Mouse (Mus musculus): ENCODE measurements around the gene Frmpd4. TPM values are rescaled to one million over a fixed set of nuclear protein-coding genes. Genes with fewer than 3 reads are reported as not detected.

The Frmpd4 gene
- polyA plus RNA-seq, 1 experiment from 2014 or later = not detected

DNA sequence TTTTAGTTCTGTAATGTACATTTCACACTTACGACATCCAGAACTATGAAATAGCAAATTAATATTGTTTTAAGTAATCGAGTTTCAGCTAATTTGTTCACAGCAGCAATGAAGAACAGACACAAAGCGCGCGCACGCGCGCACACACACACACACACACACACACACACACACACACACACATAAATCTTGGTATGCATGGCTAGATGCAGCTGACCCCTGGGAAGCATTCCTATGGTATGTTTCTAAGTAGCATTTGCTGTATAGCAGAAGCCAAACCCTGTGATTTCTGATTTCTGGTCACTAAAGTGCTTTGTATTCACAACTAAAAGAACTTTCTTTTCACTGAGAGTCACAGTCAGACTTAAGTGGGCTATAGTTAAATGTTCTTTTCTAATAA lies 922.8 kb downstream of the Frmpd4 start:
- Histone ChIP-seq H3K27me3 (ENCODE audit: insufficient read depth, low read length) (no peaks in the 10 kb centered on the region), H3K9ac (replicated peaks) (no peak overlapping the region), H3K4me1 (ENCODE audit: insufficient read depth) (no peaks in the 10 kb centered on the region), H3K36me3 (replicated peaks; ENCODE audit: insufficient read depth, low read length) (no peaks in the 10 kb centered on the region), H3K9me3 (ENCODE audit: low read length) (no peaks in the 10 kb centered on the region), H3K4me2 (ENCODE audit: low read depth, low read length) (no peak overlapping the region), H3K4me3 (ENCODE audit: low read depth, low read length) (no peak overlapping the region), H3K27ac (ENCODE audit: low read depth) (no peak overlapping the region)
- DNase-seq (no peak), ATAC-seq (no peak)
- TF ChIP-seq EP300 (IDR thresholded peaks at IDR 0.05; ENCODE audit: low read depth) (no peak), CTCF (IDR thresholded peaks at IDR 0.05; ENCODE audit: low read depth) (no peak)
- 91% methylated on average over 8 of the region's 8 CpGs for WGBS (ENCODE audit: insufficient replicate concordance)

DNA sequence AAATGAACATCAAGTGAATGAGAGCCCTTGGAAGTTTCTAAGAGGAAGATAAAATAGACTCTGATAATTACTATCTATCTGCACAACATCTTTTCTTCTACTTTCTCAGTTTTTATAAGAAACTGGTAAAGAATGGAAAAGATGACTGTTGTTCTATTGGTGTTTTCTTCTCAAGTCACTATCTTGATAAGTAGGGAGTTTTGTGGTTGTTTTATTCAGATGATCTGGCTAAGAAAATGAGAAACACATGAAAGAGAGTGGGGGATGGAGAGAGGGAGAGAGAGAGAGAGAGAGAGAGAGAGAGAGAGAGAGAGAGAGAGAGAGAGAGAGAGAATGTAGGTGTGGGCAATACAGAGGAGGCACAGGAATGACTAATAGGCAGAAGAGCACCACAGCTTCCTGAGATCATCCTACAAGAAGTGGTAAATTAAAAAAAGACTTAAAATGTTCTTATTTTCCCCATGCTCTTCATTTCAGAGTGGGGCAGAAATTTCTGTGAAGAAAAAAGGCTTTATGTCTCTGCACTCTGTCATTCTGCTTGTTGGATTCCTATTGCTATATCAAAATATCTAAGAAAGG lies 979.3 kb downstream of the Frmpd4 start:
- H3K27ac ChIP-seq (ENCODE audit: low read depth) = no peak overlapping the region
- H3K4me1 ChIP-seq (ENCODE audit: insufficient read depth) = no peaks in the 10 kb centered on the region
- H3K9ac ChIP-seq (replicated peaks) = no peak overlapping the region
- H3K9me3 ChIP-seq (ENCODE audit: low read length) = no peaks in the 10 kb centered on the region
- DNase-seq (no peak), ATAC-seq (no peak)
- H3K27me3 ChIP-seq (ENCODE audit: insufficient read depth, low read length) = peaks cover 2% of the 10 kb centered on the region; the same call in 1 of the 2 replicates
- H3K36me3 ChIP-seq (replicated peaks; ENCODE audit: insufficient read depth, low read length) = no peaks in the 10 kb centered on the region
- H3K4me2 ChIP-seq (ENCODE audit: low read depth, low read length) = no peak overlapping the region
- TF ChIP-seq EP300 (IDR thresholded peaks at IDR 0.05; ENCODE audit: low read depth) (no peak), CTCF (IDR thresholded peaks at IDR 0.05; ENCODE audit: low read depth) (no peak)
- H3K4me3 ChIP-seq (ENCODE audit: low read depth, low read length) = no peak overlapping the region

DNA sequence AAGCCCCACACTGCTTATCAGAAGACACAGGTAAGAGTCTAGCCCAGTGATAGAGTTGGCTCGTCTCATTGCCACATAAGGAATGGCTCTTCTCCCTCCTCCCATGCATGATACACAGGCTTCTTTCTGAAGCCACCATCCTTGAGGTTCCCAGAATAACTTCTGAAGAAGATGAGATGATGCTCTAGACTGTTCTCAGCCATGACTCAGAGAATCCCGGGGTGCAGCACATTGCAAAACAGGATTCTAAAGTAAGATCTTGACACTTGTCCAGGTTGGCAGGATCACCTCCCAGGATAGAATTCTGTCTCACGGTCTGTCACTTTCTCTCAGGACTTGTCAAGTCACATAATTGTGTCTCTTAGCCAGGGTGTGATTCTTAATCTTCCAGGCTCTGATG lies 1024.2 kb downstream of the Frmpd4 start:
- H3K36me3 ChIP-seq (replicated peaks; ENCODE audit: insufficient read depth, low read length) = no peaks in the 10 kb centered on the region
- no peak for ATAC-seq
- H3K27ac ChIP-seq (ENCODE audit: low read depth) = no peak overlapping the region
- no peaks in the 10 kb centered on the region for H3K4me1 ChIP-seq (ENCODE audit: insufficient read depth)
- no peak for DNase-seq
- H3K4me2 ChIP-seq (ENCODE audit: low read depth, low read length) = no peak overlapping the region
- H3K4me3 ChIP-seq (ENCODE audit: low read depth, low read length) = no peak overlapping the region
- 75% methylated on average over 3 of the region's 3 CpGs for WGBS (ENCODE audit: insufficient replicate concordance)
- TF ChIP-seq EP300 (IDR thresholded peaks at IDR 0.05; ENCODE audit: low read depth) (no peak), CTCF (IDR thresholded peaks at IDR 0.05; ENCODE audit: low read depth) (no peak)
- no peaks in the 10 kb centered on the region for H3K9me3 ChIP-seq (ENCODE audit: low read length)
- H3K9ac ChIP-seq (replicated peaks) = no peak overlapping the region
- no peaks in the 10 kb centered on the region for H3K27me3 ChIP-seq (ENCODE audit: insufficient read depth, low read length)

DNA sequence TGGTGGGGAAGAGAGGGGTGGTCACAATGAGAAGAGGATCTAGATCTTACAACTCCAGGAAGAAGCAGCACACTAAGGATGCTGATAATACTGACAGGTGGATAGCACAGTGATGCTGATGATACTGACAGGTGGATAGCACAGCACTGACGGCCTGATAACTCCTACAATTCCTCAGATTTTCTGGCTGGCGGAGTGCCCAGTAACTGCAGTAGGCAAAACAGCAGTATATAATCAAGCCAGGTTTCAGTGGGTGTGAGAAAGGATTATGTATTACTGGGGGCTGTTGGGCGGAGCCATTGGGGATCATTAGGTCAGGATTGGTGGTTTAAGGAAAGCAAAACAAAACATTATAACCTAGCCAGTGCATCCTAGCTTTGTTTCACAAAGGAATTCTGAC lies 1053.9 kb downstream of the Frmpd4 start:
- Histone ChIP-seq H3K4me1 (ENCODE audit: insufficient read depth) (no peaks in the 10 kb centered on the region), H3K4me2 (ENCODE audit: low read depth, low read length) (no peak overlapping the region), H3K4me3 (ENCODE audit: low read depth, low read length) (no peak overlapping the region), H3K9ac (replicated peaks) (no peak overlapping the region), H3K27me3 (ENCODE audit: insufficient read depth, low read length) (no peaks in the 10 kb centered on the region), H3K9me3 (ENCODE audit: low read length) (no peaks in the 10 kb centered on the region), H3K36me3 (replicated peaks; ENCODE audit: insufficient read depth, low read length) (no peaks in the 10 kb centered on the region), H3K27ac (ENCODE audit: low read depth) (no peak overlapping the region)
- WGBS (ENCODE audit: insufficient replicate concordance) = 48% methylated on average over 3 of the region's 3 CpGs
- TF ChIP-seq CTCF (IDR thresholded peaks at IDR 0.05; ENCODE audit: low read depth) = no peak
- no peak for TF ChIP-seq EP300 (IDR thresholded peaks at IDR 0.05; ENCODE audit: low read depth)
- DNase-seq = no peak
- no peak for ATAC-seq

DNA sequence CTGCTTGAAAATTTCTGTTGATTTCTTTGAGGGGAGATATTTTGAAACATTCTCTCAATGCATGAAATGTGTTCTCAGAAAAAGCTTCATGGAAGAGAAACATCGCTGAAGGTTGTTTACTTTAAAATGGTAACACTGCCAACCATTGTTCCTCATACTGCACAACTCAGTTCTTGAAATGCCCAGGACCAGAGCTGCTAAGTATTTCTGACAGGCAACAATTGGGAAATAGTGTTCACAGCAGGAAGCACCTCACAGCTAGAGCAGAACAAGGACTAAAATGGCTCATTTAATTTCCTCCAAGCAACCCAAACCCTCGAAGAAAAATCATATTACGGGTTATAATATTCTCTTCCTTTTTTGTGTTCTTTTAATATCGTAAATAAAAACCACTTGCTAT lies 1054.5 kb downstream of the Frmpd4 start:
- Histone ChIP-seq H3K36me3 (replicated peaks; ENCODE audit: insufficient read depth, low read length) (no peaks in the 10 kb centered on the region), H3K9ac (replicated peaks) (no peak overlapping the region), H3K9me3 (ENCODE audit: low read length) (no peaks in the 10 kb centered on the region), H3K4me1 (ENCODE audit: insufficient read depth) (no peaks in the 10 kb centered on the region), H3K27me3 (ENCODE audit: insufficient read depth, low read length) (no peaks in the 10 kb centered on the region), H3K27ac (ENCODE audit: low read depth) (no peak overlapping the region), H3K4me3 (ENCODE audit: low read depth, low read length) (no peak overlapping the region), H3K4me2 (ENCODE audit: low read depth, low read length) (no peak overlapping the region)
- 60% methylated on average over 4 of the region's 4 CpGs for WGBS (ENCODE audit: insufficient replicate concordance)
- TF ChIP-seq EP300 (IDR thresholded peaks at IDR 0.05; ENCODE audit: low read depth) = no peak
- no peak for TF ChIP-seq CTCF (IDR thresholded peaks at IDR 0.05; ENCODE audit: low read depth)
- no peak for DNase-seq
- no peak for ATAC-seq

DNA sequence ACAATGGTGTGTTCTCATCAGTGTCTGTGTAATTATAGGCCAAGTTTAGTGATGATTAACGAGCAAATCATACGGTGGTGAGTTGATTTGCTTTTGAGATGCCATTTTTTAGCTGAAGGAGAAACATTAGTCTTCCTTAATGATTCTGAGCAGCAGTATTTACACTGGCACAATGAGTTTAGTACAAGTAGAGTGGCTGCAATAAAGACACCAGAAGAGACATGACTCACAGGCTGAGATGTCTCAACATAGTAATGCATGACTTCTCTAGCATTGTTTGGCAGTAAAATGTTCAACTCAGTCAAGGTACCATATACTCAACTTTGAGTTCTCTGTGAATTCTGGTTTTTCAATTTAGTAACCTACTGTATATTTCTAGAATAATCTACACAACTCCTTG lies 1058.6 kb downstream of the Frmpd4 start:
- 74% methylated on average over 2 of the region's 2 CpGs for WGBS (ENCODE audit: insufficient replicate concordance)
- TF ChIP-seq CTCF (IDR thresholded peaks at IDR 0.05; ENCODE audit: low read depth) = no peak
- TF ChIP-seq EP300 (IDR thresholded peaks at IDR 0.05; ENCODE audit: low read depth) = no peak
- Histone ChIP-seq H3K4me2 (ENCODE audit: low read depth, low read length) (no peak overlapping the region), H3K4me1 (ENCODE audit: insufficient read depth) (no peaks in the 10 kb centered on the region), H3K4me3 (ENCODE audit: low read depth, low read length) (no peak overlapping the region), H3K9me3 (ENCODE audit: low read length) (no peaks in the 10 kb centered on the region), H3K27me3 (ENCODE audit: insufficient read depth, low read length) (no peaks in the 10 kb centered on the region), H3K9ac (replicated peaks) (no peak overlapping the region), H3K27ac (ENCODE audit: low read depth) (no peak overlapping the region), H3K36me3 (replicated peaks; ENCODE audit: insufficient read depth, low read length) (no peaks in the 10 kb centered on the region)
- no peak for DNase-seq
- no peak for ATAC-seq

DNA sequence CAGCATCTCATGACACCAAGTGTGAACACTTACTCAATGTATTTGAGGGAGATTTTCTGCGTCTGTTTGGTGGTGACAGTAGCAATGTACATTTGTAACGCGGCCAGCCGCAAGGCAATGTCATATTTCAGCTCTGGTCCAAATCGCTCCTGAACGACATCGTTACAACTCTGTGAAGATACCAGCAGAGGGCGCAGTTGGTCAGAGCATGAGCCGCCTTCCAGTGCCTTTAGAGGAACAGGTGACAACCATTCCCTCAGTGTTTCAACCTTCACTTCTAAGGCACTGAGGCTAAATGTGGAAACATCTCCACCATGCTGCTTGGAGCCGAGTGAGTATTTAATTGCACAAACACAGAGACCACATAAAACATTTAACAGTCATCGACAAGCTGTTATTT lies 1079.3 kb downstream of the Frmpd4 start:
- no peak for TF ChIP-seq EP300 (IDR thresholded peaks at IDR 0.05; ENCODE audit: low read depth)
- peak; percentile 72 for TF ChIP-seq CTCF (IDR thresholded peaks at IDR 0.05; ENCODE audit: low read depth)
- no peak for ATAC-seq

More for the DNA sequence above, 1079.3 kb downstream of the Frmpd4 start:
- Histone ChIP-seq H3K27ac (ENCODE audit: low read depth) (no peak overlapping the region), H3K4me1 (ENCODE audit: insufficient read depth) (no peaks in the 10 kb centered on the region), H3K36me3 (replicated peaks; ENCODE audit: insufficient read depth, low read length) (no peaks in the 10 kb centered on the region), H3K4me3 (ENCODE audit: low read depth, low read length) (no peak overlapping the region), H3K27me3 (ENCODE audit: insufficient read depth, low read length) (0 out of 2 replicates have a peak, but pooled peaks cover 2% of the 10 kb centered on the region), H3K9ac (replicated peaks) (no peak overlapping the region), H3K4me2 (ENCODE audit: low read depth, low read length) (no peak overlapping the region), H3K9me3 (ENCODE audit: low read length) (no peaks in the 10 kb centered on the region)
- peak; percentile 41 for DNase-seq
- 26% methylated on average over 11 of the region's 11 CpGs for WGBS (ENCODE audit: insufficient replicate concordance)
